Mouse (Mus musculus) intestine, embryonic 14.5 days (tissue): Measurements from ENCODE around the gene Fbxl8. TPM values are rescaled to one million over a fixed set of nuclear protein-coding genes. Genes with fewer than 3 reads are reported as not detected.

ENCODE experiments used
- ATAC-seq: fragments of 200-750 bp; cut with Nextera tagmentation; replicated peaks from 2 replicates; pipeline ENCODE4 v1.8.0; 2017; ENCODE audit warnings: low read depth, moderate number of reproducible peaks, moderate TSS enrichment, moderate library complexity; ENCODE audit not compliant: low FRiP score, low TSS enrichment
- DNase-seq: peaks from one replicate; pipeline ENCODE4 v3.0.0-alpha.2; 2018; ENCODE audit warnings: low spot score
- H3K27ac ChIP-seq: fragments of 300-500 bp; sonication (generic); 2 replicates; pipeline ENCODE4 v1.5.1; 2014; ENCODE audit warnings: low read depth, mild to moderate bottlenecking, control low read depth
- H3K27me3 ChIP-seq: fragments of 300-500 bp; sonication (generic); replicated peaks from 2 replicates; pipeline ENCODE4 v1.6.1; 2014; ENCODE audit warnings: low read length, control low read depth; ENCODE audit not compliant: control insufficient read depth, insufficient read depth
- H3K36me3 ChIP-seq: fragments of 300-500 bp; sonication (generic); 2 replicates; pipeline ENCODE4 v1.6.1; 2014; ENCODE audit warnings: low read length, control low read depth; ENCODE audit not compliant: control insufficient read depth, insufficient read depth
- H3K4me1 ChIP-seq: fragments of 300-500 bp; sonication (generic); replicated peaks from 2 replicates; pipeline ENCODE4 v1.6.1; 2014; ENCODE audit warnings: low read length, control low read depth, mixed read lengths; ENCODE audit not compliant: control insufficient read depth, insufficient read depth
- H3K4me2 ChIP-seq: fragments of 300-500 bp; sonication (generic); 2 replicates; pipeline ENCODE4 v1.6.1; 2014; ENCODE audit warnings: low read length
- H3K4me3 ChIP-seq: fragments of 300-500 bp; sonication (generic); 2 replicates; pipeline ENCODE4 v1.5.1; 2014; ENCODE audit warnings: low read depth, low read length, control low read depth, mixed read lengths
- H3K9ac ChIP-seq: fragments of 300-500 bp; sonication (generic); 2 replicates; pipeline ENCODE4 v1.6.1; 2014; ENCODE audit warnings: mild to moderate bottlenecking, low read length
- H3K9me3 ChIP-seq: fragments of 300-500 bp; sonication (generic); 2 replicates; pipeline ENCODE4 v1.6.1; 2016; ENCODE audit warnings: low read length, control low read depth; ENCODE audit not compliant: control insufficient read depth
- WGBS: fragments of 180-500 bp; shearing (Covaris S2); extraction: QIAGEN DNeasy Blood & Tissue Kit; methylation state at CpG from one replicate; pipeline ENCODE4 v1.1.7; 2014; 5-methylcytosine and 5-hydroxymethylcytosine counted together
- polyA plus RNA-seq: library from polyadenylated mRNA; unstranded; fragments of >200 nt; fragmentation: Nextera tagmentation; extraction: Ambion mirVana; gene quantifications from 2 replicates; pipeline ENCODE4 v1.2.1, GENCODE M21; 2014

Gene Fbxl8
- polyA plus RNA-seq, 1 experiment from 2014 or later, result 4.9 TPM

DNA sequence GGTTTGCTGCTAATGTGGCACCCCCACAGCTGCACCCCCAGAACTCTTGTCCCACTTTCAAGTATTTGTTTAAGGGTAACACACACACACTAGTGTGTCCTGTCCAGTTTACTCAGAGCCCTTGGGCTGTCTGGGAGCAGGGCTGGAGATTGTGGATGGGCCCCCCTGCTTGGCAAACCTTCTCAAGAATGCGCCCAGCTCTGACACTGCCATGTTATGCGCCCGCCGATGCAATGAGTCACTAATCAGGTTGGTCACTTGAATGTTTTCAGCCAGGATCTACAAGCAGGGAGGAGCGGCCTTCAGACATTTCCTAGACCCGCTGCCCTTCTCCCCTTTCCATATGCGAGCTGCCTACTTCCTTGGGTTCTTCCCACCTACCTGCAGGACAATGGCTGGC, 28.0 kb downstream of the Fbxl8 start:
- H3K4me3 ChIP-seq, result no peak overlapping the region
- H3K4me1 ChIP-seq, result peaks cover 17% of the 10 kb centered on the region
- 81% methylated on average over 7 of the region's 7 CpGs for WGBS
- H3K9me3 ChIP-seq, result no peaks in the 10 kb centered on the region
- no peak overlapping the region for H3K27ac ChIP-seq
- no peak for DNase-seq
- H3K4me2 ChIP-seq, result no peak overlapping the region
- peaks cover 10% of the 10 kb centered on the region for H3K27me3 ChIP-seq
- no peak overlapping the region for H3K9ac ChIP-seq
- H3K36me3 ChIP-seq, result no peaks in the 10 kb centered on the region
- ATAC-seq, result no peak

DNA sequence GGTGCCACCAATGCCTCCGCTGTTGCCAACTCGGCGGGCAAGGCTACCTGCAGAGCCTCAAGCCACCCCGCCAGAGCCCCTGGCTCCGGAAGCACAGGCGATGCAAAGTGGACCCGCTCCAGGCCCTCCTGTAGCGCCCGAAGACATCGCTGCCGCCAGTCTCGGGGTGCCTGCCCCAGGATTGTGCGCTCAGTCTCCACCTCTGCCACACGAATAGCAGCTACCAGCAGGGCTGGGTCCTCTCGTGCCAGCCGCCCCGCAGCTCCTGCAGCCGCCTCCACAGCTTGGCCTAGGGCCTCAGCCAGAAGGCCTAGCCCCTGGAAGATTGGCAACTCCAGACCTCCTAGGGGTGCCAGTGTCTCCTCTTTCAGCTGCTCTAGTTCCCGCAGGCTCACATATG, 29.0 kb downstream of the Fbxl8 start:
- 65% methylated on average over 19 of the region's 19 CpGs for WGBS
- no peak overlapping the region for H3K4me3 ChIP-seq
- peaks cover 10% of the 10 kb centered on the region for H3K27me3 ChIP-seq
- no peaks in the 10 kb centered on the region for H3K36me3 ChIP-seq
- ATAC-seq, result no peak
- H3K9ac ChIP-seq, result no peak overlapping the region
- H3K9me3 ChIP-seq, result no peaks in the 10 kb centered on the region
- no peak for DNase-seq
- peaks cover 20% of the 10 kb centered on the region for H3K4me1 ChIP-seq
- no peak overlapping the region for H3K27ac ChIP-seq
- no peak overlapping the region for H3K4me2 ChIP-seq

DNA sequence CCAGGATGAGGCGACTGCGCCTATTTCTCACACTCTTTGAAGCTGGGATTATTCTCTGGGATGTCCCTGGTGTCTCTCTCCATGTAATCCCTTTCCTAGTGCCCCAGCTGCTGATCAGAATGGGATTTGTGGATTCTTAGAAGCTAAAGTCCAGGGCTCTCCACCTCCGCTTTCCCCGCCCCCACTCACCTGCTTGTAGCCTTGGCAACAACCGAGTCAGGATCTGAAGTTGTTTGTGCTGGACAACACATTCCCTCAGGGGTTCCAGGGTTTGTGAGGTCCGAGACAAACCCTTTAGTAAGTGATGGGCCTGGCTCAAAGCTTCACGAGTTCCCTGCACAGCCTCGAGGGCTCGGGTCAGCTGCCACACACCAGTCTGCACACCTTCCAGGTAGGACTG, 30.3 kb downstream of the Fbxl8 start:
- DNase-seq (no peak), ATAC-seq (no peak)
- no peak overlapping the region for H3K27ac ChIP-seq
- WGBS, result 62% methylated on average over 9 of the region's 9 CpGs
- H3K9me3 ChIP-seq, result no peaks in the 10 kb centered on the region
- no peak overlapping the region for H3K4me3 ChIP-seq
- peaks cover 10% of the 10 kb centered on the region for H3K27me3 ChIP-seq
- H3K9ac ChIP-seq, result no peak overlapping the region
- no peak overlapping the region; the same call in 1 of the 2 replicates for H3K4me2 ChIP-seq
- H3K4me1 ChIP-seq, result peaks cover 25% of the 10 kb centered on the region
- peaks cover 12% of the 10 kb centered on the region for H3K36me3 ChIP-seq

DNA sequence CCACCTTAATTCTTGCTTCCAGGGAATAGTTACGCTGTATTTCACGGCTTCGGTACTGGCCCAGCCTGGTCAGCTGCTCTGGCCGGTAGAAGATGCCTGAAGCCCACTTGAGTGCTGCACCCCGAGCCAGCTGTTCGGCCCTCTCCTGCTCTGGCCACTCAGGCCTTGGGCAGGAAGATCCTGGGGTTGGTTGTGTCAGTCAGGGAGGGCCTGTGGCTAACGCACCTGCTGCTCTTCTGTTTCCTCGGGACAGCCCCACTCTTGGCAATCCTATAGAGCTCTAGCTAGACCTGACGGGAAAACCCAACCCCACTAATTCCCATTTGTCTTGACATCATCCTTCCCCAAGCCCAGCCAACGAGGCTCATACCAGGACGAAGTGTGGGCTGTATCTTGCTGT, 30.8 kb downstream of the Fbxl8 start:
- Histone ChIP-seq H3K4me2 (peak overlapping the region; percentile 18; the same call in 1 of the 2 replicates), H3K36me3 (peaks cover 17% of the 10 kb centered on the region), H3K4me3 (peak overlapping the region; percentile 1; the same call in 1 of the 2 replicates), H3K9me3 (no peaks in the 10 kb centered on the region), H3K27me3 (peaks cover 6% of the 10 kb centered on the region), H3K27ac (no peak overlapping the region), H3K4me1 (peaks cover 21% of the 10 kb centered on the region), H3K9ac (no peak overlapping the region)
- no peak for DNase-seq
- no peak for ATAC-seq
- 70% methylated on average over 11 of the region's 11 CpGs for WGBS

DNA sequence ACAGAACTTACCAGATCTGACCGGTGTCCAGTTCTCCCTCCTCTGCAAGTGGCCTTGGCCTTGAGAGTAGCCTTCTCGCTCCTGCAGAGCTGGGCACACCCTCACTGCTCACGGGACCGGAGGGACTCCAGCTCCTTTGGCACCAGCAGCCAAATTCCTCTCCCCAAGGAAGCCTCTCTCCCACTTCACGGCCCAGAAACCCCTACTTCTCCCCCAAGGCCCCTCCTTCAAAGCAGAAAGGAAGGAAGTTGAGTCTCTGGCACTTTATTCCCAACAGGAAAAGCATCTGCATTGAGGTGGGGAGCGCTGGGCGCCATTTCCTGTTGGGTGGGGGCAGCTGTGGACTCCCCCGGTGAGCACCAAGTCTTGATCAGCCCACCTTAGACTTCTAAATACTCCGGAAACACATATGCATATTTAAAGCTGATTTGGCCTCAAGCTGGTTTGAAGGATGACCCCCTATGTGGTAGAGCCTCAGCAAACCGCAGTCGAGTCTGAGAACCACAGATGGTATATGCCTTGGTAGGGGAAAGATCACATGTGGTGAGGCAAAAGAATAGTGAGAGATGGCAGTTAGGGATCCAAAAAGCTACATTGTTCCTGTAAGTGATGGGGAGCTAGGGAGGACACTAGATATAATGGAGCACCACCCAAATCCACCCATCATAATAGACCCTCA, 31.6 kb downstream of the Fbxl8 start, which contains the start of gene Exoc3l:
Gene Exoc3l (minus strand): TSS at position 207 of the 679 bp plus-strand sequence.
- Histone ChIP-seq H3K9ac (peak within 1 kb of the TSS; percentile 63; the same call in 1 of the 2 replicates), H3K27ac (no peak within 1 kb of the TSS), H3K36me3 (peaks cover 24% of the 10 kb centered on the region), H3K4me2 (peak within 1 kb of the TSS; percentile 70), H3K4me1 (peaks cover 17% of the 10 kb centered on the region), H3K9me3 (no peaks in the 10 kb centered on the region), H3K27me3 (no peaks in the 10 kb centered on the region), H3K4me3 (peak within 1 kb of the TSS; percentile 59)
- DNase-seq, result no peak
- WGBS, result 53% methylated on average over 11 of the region's 11 CpGs
- ATAC-seq, result no peak

DNA sequence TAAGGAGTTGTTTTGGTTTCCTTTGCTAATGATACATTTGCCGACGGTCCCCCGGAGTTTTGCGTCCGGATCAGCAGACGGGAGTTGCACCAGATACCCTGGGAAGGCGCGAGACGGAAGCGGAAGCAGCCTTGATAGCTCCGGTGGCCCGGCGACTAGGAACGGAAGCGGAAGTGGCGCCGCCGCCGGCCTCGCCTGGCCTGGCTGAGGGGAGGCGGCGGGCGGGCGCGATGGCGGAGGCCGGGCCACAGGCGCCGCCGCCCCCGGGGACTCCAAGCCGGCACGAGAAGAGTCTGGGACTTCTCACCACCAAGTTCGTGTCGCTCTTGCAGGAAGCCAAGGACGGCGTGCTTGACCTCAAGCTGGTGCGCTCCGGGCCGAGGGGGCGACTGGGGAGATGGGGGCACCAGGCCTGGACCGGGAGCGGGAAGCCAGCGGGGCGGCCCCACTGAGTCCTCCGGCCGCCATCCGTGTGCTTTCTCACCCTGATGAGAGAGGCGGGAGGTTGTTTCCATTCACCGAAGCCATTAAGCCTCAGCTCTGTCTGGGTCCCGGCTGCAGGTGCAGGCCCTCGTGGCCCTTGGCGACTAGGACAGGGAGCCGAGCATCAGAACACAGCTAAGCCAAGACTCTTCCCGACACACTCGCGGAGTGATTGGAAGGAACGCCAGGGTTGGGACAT, 33.2 kb downstream of the Fbxl8 start, which contains the start of gene E2f4:
Gene E2f4 (plus strand): TSS at position 153 of the 682 bp plus-strand sequence.
- peak within 1 kb of the TSS; percentile 63 for H3K9ac ChIP-seq
- peak within 1 kb of the TSS; percentile 17; the same call in 1 of the 2 replicates for H3K27ac ChIP-seq
- peak within 1 kb of the TSS; percentile 94 for H3K4me2 ChIP-seq
- WGBS, result 0% methylated on average over 58 of the region's 58 CpGs
- H3K36me3 ChIP-seq, result peaks cover 39% of the 10 kb centered on the region
- ATAC-seq (peak; percentile 86), DNase-seq (peak; percentile 90)
- no peaks in the 10 kb centered on the region for H3K9me3 ChIP-seq
- peaks cover 17% of the 10 kb centered on the region for H3K4me1 ChIP-seq
- peak within 1 kb of the TSS; percentile 59 for H3K4me3 ChIP-seq
- no peaks in the 10 kb centered on the region for H3K27me3 ChIP-seq

DNA sequence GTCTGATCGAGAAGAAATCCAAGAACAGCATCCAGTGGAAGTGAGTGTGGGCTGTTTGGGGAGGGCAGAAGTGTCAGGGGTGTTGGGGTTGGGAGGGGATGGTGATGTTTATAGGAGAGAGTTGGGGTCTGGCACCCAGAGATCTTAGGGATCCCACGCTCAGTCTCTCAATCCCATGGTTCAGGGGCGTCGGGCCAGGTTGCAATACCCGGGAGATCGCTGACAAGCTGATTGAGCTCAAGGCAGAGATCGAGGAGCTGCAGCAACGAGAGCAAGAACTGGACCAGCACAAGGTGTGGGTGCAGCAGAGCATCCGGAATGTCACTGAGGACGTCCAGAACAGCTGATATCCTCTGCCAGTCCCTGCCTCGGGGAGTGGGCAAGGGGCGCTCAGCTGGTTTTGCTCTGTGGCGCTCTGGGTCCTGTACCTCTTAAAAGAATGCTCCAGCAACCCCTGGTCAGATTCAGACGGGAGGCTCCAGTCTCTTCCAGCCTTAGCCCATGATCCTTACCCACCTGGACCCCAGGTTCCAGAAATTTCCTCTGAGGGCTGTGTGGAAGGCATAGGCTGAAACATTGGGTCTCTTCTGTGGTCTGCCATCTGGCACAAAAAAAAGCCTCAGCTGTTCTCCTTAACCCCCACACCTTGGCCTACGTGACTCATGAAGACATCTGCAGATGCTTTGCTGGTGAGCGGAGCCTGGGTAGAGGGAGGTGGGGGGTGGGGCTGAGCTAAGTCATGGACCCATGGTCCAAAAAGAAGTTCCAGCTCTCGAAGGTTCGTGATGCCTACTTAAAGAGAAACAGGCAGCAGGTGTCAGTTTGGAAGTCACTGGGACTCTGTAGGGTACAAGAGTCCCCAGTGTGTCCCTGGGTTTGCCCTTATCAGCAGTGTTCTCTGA, 34.2 kb downstream of the Fbxl8 start:
- peaks cover 48% of the 10 kb centered on the region for H3K36me3 ChIP-seq

DNA sequence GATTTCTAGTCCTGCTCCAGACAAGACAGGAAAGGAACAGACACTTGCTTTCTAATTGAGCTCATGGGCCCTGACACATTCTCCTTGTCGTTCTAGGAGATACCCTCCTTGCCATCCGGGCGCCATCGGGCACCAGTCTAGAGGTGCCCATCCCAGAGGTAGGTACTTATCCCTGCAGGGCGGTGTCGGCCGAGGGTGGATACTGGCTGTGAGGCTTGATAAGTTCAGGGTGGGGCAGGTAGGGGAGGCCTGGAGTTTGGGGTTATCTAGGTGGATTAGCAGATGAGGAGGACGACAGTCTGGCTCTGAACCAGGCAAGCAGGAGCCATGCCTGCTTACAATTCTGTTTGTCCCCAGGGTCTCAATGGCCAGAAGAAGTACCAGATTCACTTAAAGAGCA, 35.5 kb downstream of the Fbxl8 start:
- peaks cover 59% of the 10 kb centered on the region for H3K36me3 ChIP-seq
- ATAC-seq, result no peak

More for the DNA sequence above, 34.2 kb downstream of the Fbxl8 start:
- no peak overlapping the region for H3K27ac ChIP-seq
- peak overlapping the region; percentile 59 for H3K4me3 ChIP-seq
- peak overlapping the region; percentile 94 for H3K4me2 ChIP-seq
- 59% methylated on average over 18 of the region's 18 CpGs for WGBS
- H3K27me3 ChIP-seq, result no peaks in the 10 kb centered on the region
- peak overlapping the region; percentile 63 for H3K9ac ChIP-seq
- no peaks in the 10 kb centered on the region for H3K9me3 ChIP-seq
- no peak for ATAC-seq
- H3K4me1 ChIP-seq, result peaks cover 17% of the 10 kb centered on the region
- DNase-seq, result no peak

More for the DNA sequence above, 35.5 kb downstream of the Fbxl8 start:
- no peaks in the 10 kb centered on the region for H3K9me3 ChIP-seq
- no peak for DNase-seq
- no peak overlapping the region for H3K4me3 ChIP-seq
- H3K27ac ChIP-seq, result no peak overlapping the region
- H3K4me2 ChIP-seq, result no peak overlapping the region
- H3K9ac ChIP-seq, result no peak overlapping the region
- H3K4me1 ChIP-seq, result peaks cover 24% of the 10 kb centered on the region
- WGBS, result 94% methylated on average over 8 of the region's 8 CpGs
- no peaks in the 10 kb centered on the region for H3K27me3 ChIP-seq
